Mouse (Mus musculus) CD8-positive naive resting alpha-beta T cell, adult 2 months (primary cell): ENCODE data around the gene Echdc2.

Experiments used
- DNase-seq, 2 experiments: peaks; one replicate each; pipeline ENCODE4 v3.0.0; 2022; ENCODE audit warnings: low read depth in 2 of 2, low spot score in 2 of 2

Echdc2 gene

GRCm38 (mm10) chr4:108196277-108196855 is 31.1 kb downstream of the Echdc2 start:
- DNase-seq: no peak

GRCm38 (mm10) chr4:108199236-108199635 is 34.0 kb downstream of the Echdc2 start:
- no peak for DNase-seq

GRCm38 (mm10) chr4:108204629-108205028 is 39.4 kb downstream of the Echdc2 start:
- DNase-seq: no peak

- no peak for DNase-seq
Observed at GRCm38 (mm10) chr4:108213023-108213422, 47.8 kb downstream of the Echdc2 start.

GRCm38 (mm10) chr4:108217332-108218179 is 52.3 kb downstream of the Echdc2 start, which contains the start of gene Zyg11a:
Gene Zyg11a (minus strand): TSS chr4:108218048.
- DNase-seq: no peak

GRCm38 (mm10) chr4:108219019-108219418 is 53.8 kb downstream of the Echdc2 start:
- DNase-seq: no peak

GRCm38 (mm10) chr4:108222507-108222906 is 57.3 kb downstream of the Echdc2 start:
- DNase-seq: no peak

GRCm38 (mm10) chr4:108225341-108225872 is 60.2 kb downstream of the Echdc2 start:
- no peak for DNase-seq
